Comparison of ENCODE assay signal across 10 mouse cellular contexts in genomic region chr7:112720989-112721337, GRCm38 (mm10). TPM values are rescaled to one million over a fixed set of nuclear protein-coding genes. Genes with fewer than 3 reads are reported as not detected.
A peak's percentile ranks its signal among the peaks of the same experiment; 100 is the strongest.
DNase-seq lines count a peak whose midpoint lies in the region; ATAC-seq and TF ChIP-seq lines count a peak whose summit lies in the region.
"Had no signal": no experiment of that assay in that cellular context is flagged by ENCODE, and none has a peak within 500 bp of the region (broad histone marks: within the 10 kb centered on the region; RNA-seq: fewer than 3 reads in every experiment).

No protein-coding gene starts in this region.

- no peak for TF ChIP-seq EP300 in lung, postnatal 0 days (IDR thresholded peaks at IDR 0.05)

- peaks cover 17% of the 10 kb centered on the region for H3K4me1 ChIP-seq in cerebellum, adult 2 months (ENCODE audit: control insufficient read depth, insufficient read depth, low read length)
- H3K4me1 ChIP-seq in lung, postnatal 0 days (ENCODE audit: insufficient read depth, low read depth, low read length) = peaks cover 18% of the 10 kb centered on the region; the same call in 1 of the 2 replicates
- peaks cover 36% of the 10 kb centered on the region for H3K4me1 ChIP-seq in limb, embryonic 14.5 days (ENCODE audit: control insufficient read depth, insufficient read depth, low read length)

- TF ChIP-seq CTCF in cerebellum, adult 2 months (IDR thresholded peaks at IDR 0.05; ENCODE audit: borderline replicate concordance, insufficient read depth, low read depth, low read length) = no peak
- no peak for TF ChIP-seq CTCF in lung, postnatal 0 days (IDR thresholded peaks at IDR 0.05)

- H3K36me3 ChIP-seq in lung, postnatal 0 days (ENCODE audit: insufficient read depth, low read length) = no peaks in the 10 kb centered on the region
- no peaks in the 10 kb centered on the region for H3K36me3 ChIP-seq in limb, embryonic 14.5 days (ENCODE audit: control insufficient read depth, insufficient read depth, low read length)

- no peak for ATAC-seq in lung, postnatal 0 days
- no peak for ATAC-seq in limb, embryonic 14.5 days (ENCODE audit: low FRiP score, low read depth)

- WGBS in cerebellum, adult 2 months = 27% methylated on average over 4 of the region's 4 CpGs
- WGBS in lung, postnatal 0 days = 19% methylated on average over 4 of the region's 4 CpGs
- WGBS in limb, embryonic 14.5 days = 25% methylated on average over 4 of the region's 4 CpGs

- no peak overlapping the region for H3K9ac ChIP-seq in lung, postnatal 0 days (replicated peaks; ENCODE audit: low read depth)
- no peak overlapping the region for H3K9ac ChIP-seq in limb, embryonic 14.5 days (ENCODE audit: low read depth, low read length, severe bottlenecking)

- no peak overlapping the region for H3K27ac ChIP-seq in cerebellum, adult 2 months (ENCODE audit: insufficient read depth, low read length)
- H3K27ac ChIP-seq in lung, postnatal 0 days (ENCODE audit: low read length) = 0 out of 2 replicates have a peak overlapping the region, but pooled peaks have one; percentile 29
- peak overlapping the region; percentile 59; the same call in 1 of the 2 replicates for H3K27ac ChIP-seq in limb, embryonic 14.5 days (replicated peaks; ENCODE audit: low read depth, low read length)
- H3K27ac ChIP-seq: macrophage had no signal

- peak overlapping the region; percentile 39 for H3K4me3 ChIP-seq in cerebellum, adult 2 months (replicated peaks; ENCODE audit: insufficient read depth, low read depth, low read length)
- H3K4me3 ChIP-seq in lung, postnatal 0 days (ENCODE audit: low read depth, low read length) = no peak overlapping the region
- H3K4me3 ChIP-seq in limb, embryonic 14.5 days (replicated peaks; ENCODE audit: low read length) = no peak overlapping the region

- no peak for DNase-seq in cerebellum, adult 2 months
- no peak for DNase-seq in cerebellum, adult 11-12 months
- no peak for DNase-seq in lung, postnatal 0 days (ENCODE audit: low spot score)
- no peak for DNase-seq in lung, postnatal 10 days
- DNase-seq in limb, embryonic 14.5 days (ENCODE audit: low spot score) = no peak
- DNase-seq in left cerebral cortex, adult 9 months (ENCODE audit: low spot score in 2 of 2) = no peak
- no peak for DNase-seq in thymus, postnatal 25 days
- DNase-seq in gastrocnemius, adult 8-10 months (ENCODE audit: low spot score in 2 of 2) = no peak
- DNase-seq: thymus, postnatal 14 days had no signal

- no peaks in the 10 kb centered on the region for H3K9me3 ChIP-seq in lung, postnatal 0 days (ENCODE audit: low read length)
- H3K9me3 ChIP-seq in limb, embryonic 14.5 days (ENCODE audit: control insufficient read depth, low read length) = no peaks in the 10 kb centered on the region

- H3K27me3 ChIP-seq in cerebellum, adult 2 months (ENCODE audit: control insufficient read depth, insufficient read depth, low read length) = no peaks in the 10 kb centered on the region
- no peaks in the 10 kb centered on the region for H3K27me3 ChIP-seq in lung, postnatal 0 days (replicated peaks; ENCODE audit: insufficient read depth, low read length)
- H3K27me3 ChIP-seq in limb, embryonic 14.5 days (ENCODE audit: control insufficient read depth, insufficient read depth, low read length) = no peaks in the 10 kb centered on the region

- no peak for TF ChIP-seq POLR2A in cerebellum, adult 2 months (IDR thresholded peaks at IDR 0.05; ENCODE audit: borderline replicate concordance, insufficient read depth, low read length)
- no peak for TF ChIP-seq POLR2A in limb, embryonic 14.5 days (IDR thresholded peaks at IDR 0.05; ENCODE audit: borderline replicate concordance, extremely low read depth, insufficient read depth, insufficient read length)

- no peak overlapping the region for H3K4me2 ChIP-seq in lung, postnatal 0 days (replicated peaks; ENCODE audit: low read depth, low read length)
- H3K4me2 ChIP-seq in limb, embryonic 14.5 days (replicated peaks; ENCODE audit: low read depth, low read length, severe bottlenecking) = peak overlapping the region; percentile 43

RNA-seq across cellular contexts. Expression of gene Tead1, which starts 41.8 kb away (rescaled TPM):
- 7.2 and 8.8 TPM in 2 replicates for polyA plus RNA-seq in cerebellum, adult 2 months (2012; rRNA removed)
- 23.0 and 28.8 TPM in 2 replicates for polyA plus RNA-seq in lung, postnatal 0 days (2015; fragmentation: Nextera tagmentation; extraction: Ambion mirVana)
- 38.2 and 42.1 TPM in 2 replicates for polyA plus RNA-seq in limb, embryonic 14.5 days (2012; rRNA removed)
- 23.2 and 23.5 TPM in 2 replicates for polyA plus RNA-seq in limb, embryonic 14.5 days (2014; fragmentation: Nextera tagmentation; extraction: Ambion mirVana)
- total RNA-seq in gastrocnemius, adult 8-10 months (2022) = 100 to 1,000 TPM; 165 to 271 (median 210) TPM
- polyA plus RNA-seq: macrophage had no signal
